Mouse (Mus musculus) frontal cortex, adult 2 months (tissue): Measurements from ENCODE around the gene Prkrip1. TPM values are rescaled to one million over a fixed set of nuclear protein-coding genes. Genes with fewer than 3 reads are reported as not detected.

Experiments used
- DNase-seq, 2 experiments: peaks; one replicate each; pipeline ENCODE4 v3.0.0; 2022; ENCODE audit warnings: low spot score in 1 of 2; ENCODE audit errors: extremely low spot score in 1 of 2
- polyA plus RNA-seq: library from polyadenylated mRNA; depleted of rRNA; stranded (reverse); fragments of >200 nt; gene quantifications from 2 replicates; pipeline ENCODE4 v1.2.3, GENCODE M21; 2012; rRNA removed

Gene Prkrip1
- 38.4 and 41.2 TPM in 2 replicates for polyA plus RNA-seq

- peak; percentile 83 to 96 for DNase-seq
Measured at GRCm38 (mm10) chr5:136198474-136199391, at the start of gene Prkrip1. Gene Prkrip1 (minus strand): TSS chr5:136198963.

- DNase-seq: no peak
Measured at GRCm38 (mm10) chr5:136248441-136248840, 49.7 kb upstream of the Prkrip1 start.

- DNase-seq: no peak
Measured at GRCm38 (mm10) chr5:136246452-136246838, 47.7 kb upstream of the Prkrip1 start, which contains the start of gene Sh2b2. Gene Sh2b2 (minus strand): TSS chr5:136246556.

DNA sequence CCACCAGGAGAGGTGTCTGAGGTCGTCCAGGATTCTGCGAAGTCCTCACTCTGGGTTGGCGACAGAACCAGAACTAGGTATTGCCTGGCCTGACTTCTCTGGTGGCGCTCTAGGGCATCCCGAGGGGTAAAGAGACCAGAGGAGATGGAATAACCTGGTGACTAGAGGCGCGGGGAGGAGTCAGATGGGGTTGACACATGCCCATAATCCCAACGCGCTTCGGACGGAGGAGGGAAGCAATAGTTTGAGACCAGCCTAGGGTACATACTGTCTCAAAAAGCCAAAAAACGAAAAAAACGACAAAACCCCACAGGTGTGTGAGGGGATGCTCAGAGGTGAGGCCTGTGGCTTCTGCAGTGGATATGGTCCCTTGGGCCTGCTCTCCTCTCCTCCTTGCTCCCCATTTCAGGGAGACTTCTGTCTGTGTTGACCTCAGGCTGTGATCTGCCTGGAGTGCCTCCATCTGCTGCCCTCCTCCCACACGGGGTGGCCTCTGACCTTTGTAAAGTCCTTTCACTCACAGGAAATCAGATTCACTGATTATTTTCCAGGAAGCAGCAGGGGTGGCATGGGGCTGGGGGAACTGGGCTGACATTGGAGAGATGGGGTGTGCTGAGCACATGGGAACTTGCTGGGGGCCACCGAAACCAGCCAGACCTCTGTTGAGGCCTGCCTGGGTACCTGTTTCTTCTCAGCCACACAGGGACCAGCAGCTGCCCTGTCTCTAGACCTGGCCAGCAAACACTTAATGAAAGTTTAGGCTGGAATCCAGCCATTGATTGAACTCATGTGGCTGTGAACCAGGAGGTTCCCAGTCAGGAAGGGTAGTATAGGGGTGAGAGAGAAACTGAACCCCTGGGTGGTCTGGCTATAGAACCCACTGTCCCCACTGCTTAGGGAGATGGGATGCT lies 47.0 kb upstream of the Prkrip1 start:
- no peak for DNase-seq

DNA sequence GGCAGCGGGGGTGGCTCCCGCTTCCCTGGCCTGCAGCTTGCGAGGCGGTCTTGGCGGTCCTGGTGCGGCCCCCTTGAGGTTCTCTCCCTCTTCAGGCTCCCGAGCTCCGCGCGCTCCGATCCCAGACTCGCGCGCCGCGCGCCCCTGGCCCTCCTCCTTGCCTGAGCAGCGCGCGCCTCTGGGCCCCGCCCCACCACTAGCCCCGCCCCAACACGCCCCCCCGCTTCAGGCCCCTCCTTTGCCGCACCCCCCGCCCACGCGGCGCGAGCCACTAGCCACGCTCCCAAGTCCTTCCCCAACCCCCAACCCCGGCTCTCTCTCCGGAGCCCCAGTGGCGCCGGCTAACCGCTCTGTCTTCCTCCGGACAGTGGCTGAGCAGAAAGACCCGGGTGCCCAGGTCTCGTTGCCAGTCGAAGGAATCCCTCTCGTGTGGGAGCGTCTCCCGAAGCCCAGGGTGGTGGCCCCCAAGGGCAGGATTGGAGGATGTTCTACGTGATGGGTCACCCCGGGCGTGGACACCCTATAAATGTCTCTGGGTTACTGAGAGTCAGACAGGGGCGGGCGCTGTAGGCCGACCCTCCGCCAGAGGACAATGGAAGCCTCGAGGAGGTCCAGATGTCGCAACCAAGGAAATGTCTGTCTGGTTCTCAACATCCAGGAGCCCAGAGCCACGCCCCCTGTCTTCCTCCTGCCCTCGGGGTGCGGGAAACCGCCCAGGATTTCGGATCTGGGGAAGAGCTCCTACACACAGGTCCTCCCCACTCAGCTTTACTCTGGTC lies 46.2 kb upstream of the Prkrip1 start:
- peak; percentile 64 to 87 for DNase-seq

GRCm38 (mm10) chr5:136243851-136244761 lies 45.3 kb upstream of the Prkrip1 start:
- peak in 1 of 2 experiments; percentile 15 for DNase-seq

- DNase-seq: no peak
Measured at GRCm38 (mm10) chr5:136241161-136241560, 42.4 kb upstream of the Prkrip1 start.

- DNase-seq: no peak
Measured at GRCm38 (mm10) chr5:136240381-136240780, 41.6 kb upstream of the Prkrip1 start.

GRCm38 (mm10) chr5:136237607-136238006 lies 38.8 kb upstream of the Prkrip1 start:
- no peak for DNase-seq

DNA sequence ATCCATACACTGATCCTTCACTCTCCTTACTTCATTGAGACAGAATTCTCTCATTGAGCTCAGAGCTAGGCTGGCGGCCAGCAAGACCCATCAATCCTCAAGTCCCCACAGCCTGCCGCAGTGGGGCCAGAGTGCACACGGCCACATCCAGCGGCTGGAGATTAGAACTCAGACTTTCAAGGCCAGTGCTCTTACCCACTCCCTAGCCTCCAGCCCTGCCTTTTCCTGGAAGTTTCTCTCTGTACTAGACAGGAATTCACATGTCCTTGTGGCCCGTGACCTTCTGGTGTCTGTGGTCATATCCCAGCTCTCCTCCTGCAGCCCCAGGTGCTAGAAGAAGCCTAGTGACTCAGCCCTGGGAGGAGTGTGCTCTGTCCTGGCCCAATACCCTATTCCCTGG lies 37.8 kb upstream of the Prkrip1 start:
- DNase-seq: no peak

- no peak for DNase-seq
Measured at GRCm38 (mm10) chr5:136230348-136231035, 31.7 kb upstream of the Prkrip1 start.

- no peak for DNase-seq
Measured at GRCm38 (mm10) chr5:136226246-136226876, 27.6 kb upstream of the Prkrip1 start.

- DNase-seq: no peak
Measured at GRCm38 (mm10) chr5:136218585-136218984, 19.8 kb upstream of the Prkrip1 start.

DNA sequence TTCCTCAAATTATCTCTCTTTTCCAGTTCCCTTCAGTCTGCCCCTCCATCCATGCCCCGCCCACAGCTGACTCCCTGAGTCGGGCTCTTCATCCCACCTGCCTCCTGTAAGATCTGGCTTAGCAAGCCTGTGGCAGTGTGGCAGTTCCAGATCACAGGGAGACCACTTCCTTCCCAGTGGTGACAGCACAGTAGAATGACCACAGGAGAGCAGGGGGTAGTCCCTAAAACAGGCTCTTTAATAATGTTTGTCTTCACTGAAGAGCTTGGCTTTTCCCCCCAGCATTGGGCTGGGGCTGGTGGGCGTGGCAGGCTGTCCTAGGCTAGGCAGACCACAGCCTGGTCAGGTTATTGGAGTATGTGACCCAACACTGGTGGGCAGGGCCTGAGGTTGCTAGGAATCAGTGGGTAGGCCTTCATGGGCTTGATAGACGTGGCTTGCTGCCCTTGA lies 19.2 kb upstream of the Prkrip1 start:
- no peak for DNase-seq

DNA sequence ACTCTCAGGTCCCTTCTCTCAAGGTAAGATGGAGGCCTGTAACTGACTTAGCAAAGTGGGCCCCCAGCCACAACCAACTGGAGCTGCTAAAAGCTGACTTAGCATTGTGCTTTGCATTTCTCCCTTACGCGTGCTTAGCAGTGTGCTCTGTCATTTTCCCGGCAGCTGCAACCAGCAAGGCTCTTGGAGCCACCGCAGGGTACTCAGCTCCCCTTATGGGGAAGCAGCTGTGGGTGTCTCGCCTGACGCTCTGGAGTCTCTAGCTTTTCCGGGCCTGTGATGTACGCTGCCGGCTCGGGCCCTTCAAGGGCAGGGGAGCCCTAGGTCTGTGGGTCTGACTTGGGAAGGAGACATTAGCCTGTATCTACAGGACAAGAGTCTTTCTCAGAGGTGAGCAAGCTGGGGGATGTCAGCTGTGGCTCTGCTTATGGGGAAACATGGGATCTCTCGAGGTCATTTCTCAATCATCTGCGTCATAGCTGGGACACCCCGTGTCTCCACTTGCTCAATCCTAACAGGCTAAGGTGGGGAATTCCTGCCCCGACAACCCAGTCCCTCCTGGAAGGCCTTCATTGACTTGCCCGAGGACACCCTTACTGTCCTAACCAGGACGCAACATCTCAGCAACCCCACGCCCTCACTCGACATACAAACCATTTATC lies 18.4 kb upstream of the Prkrip1 start:
- DNase-seq: no peak

- no peak for DNase-seq
Measured at GRCm38 (mm10) chr5:136215958-136216357, 17.2 kb upstream of the Prkrip1 start.

DNA sequence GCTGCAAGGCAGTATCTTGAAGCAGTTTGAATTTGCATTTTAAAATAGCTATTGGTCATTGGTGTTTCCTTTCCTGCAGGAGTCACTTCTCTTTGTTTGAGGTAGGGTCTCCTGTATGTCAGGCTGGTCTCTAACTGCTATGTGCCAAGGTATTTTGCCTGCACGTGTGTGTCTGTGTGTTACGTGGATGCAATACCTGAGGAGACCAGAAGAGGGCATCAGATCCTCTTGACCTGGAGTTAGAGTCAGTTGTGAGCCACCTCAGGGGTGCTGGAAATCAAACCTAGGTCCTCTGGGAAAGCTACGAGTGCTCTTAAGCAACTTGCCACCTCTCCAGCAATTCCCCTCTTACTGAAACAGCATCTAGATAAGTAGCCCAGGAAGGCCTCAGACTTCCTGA lies 16.4 kb upstream of the Prkrip1 start:
- DNase-seq: no peak

GRCm38 (mm10) chr5:136213716-136214115 lies 15.0 kb upstream of the Prkrip1 start:
- DNase-seq: no peak
